Mouse (Mus musculus): ENCODE measurements around the gene Mvb12b.

Mvb12b gene

DNA sequence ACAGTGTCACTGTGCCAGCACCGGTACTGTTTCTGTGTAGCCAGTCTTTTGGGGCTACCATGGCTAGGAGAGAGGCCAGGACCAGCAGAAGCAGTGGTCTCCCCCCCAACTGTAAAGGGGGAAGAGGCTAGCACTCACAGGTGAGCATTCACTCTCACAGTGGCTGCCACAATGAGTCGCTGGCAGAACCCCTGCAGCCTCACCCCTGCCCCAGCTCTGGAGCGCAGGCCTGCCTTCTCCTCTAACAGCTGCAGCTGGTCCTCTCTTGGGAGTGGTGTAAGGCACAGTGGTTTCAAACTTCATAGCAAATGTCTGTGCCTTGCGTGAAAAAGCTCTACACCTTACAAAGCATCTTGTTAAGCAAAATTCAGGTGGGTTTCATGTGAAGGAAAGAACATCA is 70.7 kb downstream of the Mvb12b start:
- no peak for DNase-seq (ENCODE audit: low spot score in 2 of 2)

DNA sequence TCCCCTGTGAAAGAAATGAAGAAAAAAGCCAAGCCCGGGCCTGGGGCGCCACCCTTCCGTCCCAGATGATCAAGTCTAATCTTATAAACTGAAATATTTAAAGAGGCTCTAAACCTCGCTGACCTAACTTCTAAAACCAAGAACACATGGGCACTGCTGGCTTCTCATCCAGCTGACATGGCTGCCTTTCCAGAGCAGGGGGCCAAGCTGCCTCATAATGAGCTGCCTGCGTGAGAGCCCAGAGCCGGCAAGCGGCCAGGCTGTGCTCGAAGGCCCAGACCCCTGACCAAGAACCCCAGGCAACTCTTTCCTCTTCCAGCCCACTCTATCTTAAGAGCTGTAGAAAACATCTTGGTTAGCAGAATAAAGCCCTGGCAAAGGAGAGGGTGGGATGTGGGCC is 73.2 kb downstream of the Mvb12b start:
- DNase-seq (ENCODE audit: low spot score in 2 of 2), result no peak

DNA sequence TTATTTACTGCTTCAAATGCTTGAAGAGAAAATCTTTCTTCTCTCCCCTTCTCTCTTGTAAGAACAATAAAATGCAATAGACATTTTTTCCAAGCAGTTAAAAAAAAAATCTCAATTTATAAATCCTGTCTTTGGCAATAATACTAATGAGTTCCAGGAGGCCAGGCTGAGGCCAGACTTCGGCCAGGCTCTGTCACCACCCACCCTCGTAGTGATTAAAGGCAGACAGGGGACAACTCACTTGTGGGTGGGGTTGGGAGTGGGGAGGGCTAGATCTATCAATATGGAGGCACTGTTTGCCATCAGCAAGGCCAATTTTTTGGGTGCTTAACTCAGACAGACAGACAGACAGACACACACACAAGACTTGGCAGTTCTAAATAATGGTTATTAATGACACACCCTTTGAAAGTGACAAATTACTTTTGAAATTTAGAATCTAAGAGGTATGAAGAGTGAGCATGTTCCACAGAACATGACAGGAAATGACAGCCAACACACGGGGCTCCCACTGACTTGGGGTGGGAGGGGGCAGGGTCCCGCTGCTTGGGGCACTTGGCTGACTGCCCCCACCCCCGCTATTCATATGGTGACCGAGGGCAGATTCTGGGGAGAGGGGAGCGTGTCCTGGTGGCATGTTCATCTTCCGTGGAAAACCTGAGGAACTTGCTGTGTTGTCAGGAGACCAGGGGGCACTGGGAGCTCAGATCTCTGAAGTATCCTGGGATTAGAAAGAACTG is 74.1 kb downstream of the Mvb12b start:
- no peak for DNase-seq (ENCODE audit: low spot score in 2 of 2)

DNA sequence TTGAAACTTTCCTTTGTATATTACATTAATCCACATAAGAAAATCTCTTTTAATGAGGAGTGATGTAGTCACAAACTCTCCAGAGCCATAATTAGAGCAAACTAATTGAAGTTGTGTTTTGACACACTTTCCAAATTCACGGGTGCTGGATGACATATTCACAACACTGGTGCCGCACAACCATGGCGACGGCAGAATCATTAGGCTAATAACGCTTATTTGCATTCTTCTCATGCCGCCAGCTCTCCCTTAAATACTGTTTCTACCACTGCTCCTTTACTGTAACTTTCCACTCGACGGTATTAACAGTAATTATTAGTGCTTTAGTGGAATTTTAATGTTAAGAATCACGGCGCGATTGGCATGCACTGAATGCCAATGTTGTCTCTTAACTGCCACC is 74.8 kb downstream of the Mvb12b start:
- no peak for DNase-seq (ENCODE audit: low spot score in 2 of 2)

DNA sequence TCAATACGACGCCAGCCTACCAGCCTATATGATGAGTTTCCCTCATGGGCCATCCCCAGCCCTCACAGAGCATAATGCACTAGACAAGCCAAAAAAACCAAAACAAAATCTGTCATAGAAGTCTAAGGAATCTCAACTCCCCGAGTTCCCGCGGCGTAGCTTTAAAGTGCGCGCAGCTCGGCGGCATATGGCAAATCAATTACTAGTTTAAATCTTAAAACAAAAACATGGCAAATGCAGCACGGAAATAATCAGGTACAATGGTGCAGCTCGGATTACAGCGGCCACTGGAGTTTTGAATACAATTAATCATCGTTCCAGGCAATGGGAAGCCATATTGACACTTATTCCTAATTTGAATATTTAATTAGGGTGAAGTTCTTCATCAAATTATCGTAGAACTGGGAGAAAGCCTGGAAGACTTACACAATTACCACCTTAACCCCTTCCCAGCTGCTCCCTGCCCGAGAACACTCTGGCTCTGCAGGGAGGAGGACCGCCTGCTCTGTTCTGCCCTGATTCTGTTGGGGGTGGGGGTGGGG is 76.3 kb downstream of the Mvb12b start:
- DNase-seq (ENCODE audit: low spot score in 2 of 2), result no peak

DNA sequence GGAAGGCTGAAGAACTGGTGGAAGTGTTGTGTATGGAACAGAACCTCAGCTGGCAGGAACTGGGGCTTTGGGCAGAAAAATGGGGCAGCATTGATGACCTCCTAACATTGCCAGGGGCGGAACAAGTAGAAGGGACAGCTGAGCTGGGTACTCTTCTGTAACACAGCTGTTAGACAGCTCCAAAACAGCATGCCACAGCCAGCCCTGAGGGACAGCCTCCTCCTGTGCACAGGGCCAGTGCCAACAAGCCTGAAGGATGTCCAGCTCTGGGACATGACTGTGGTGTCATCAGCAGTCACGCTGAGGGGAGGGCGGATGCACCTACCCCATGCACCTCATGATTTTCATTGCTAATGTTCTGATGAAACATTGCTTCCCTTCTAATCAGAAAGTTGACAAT is 78.7 kb downstream of the Mvb12b start:
- no peak for DNase-seq (ENCODE audit: low spot score in 2 of 2)

DNA sequence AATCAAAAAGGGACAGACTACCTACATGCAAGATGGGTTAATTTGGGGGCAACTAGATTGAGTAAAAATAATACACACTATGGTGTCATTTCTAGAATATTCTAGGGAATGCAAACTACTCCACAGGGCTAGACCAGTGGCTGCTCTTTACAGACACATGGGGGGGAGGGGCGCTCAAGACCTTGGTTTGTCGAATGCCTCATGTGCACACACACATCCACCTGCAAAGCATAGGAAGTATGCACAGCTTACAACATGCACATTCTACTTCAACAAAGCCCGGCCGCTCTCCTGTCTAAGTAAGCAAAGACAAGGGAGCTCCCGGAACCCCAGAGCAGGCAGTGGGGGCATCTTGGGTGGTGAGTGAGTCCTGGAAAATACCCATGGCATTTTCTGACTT is 79.7 kb downstream of the Mvb12b start:
- peak in 1 of 2 experiments; percentile 38 for DNase-seq (ENCODE audit: low spot score in 2 of 2)

DNA sequence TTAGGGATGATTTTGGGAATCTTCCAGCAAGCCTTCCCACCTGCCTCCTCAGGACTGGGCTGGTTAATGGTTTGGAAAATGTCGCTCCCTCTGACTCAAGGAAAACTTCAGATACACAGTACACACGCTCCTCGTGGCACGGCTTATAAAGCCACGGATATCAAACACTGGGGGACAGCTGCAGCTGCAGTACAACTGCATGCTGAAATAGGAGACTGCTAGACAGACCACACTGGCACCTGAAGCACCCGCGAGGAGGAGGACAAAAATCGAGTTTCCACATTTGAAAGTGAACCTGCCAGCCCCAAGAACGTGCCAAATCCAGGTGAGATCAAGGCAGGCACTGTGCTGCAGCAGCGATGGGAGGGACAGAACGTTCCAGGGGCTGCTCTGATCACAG is 82.1 kb downstream of the Mvb12b start:
- DNase-seq (ENCODE audit: low spot score in 2 of 2), result no peak

DNA sequence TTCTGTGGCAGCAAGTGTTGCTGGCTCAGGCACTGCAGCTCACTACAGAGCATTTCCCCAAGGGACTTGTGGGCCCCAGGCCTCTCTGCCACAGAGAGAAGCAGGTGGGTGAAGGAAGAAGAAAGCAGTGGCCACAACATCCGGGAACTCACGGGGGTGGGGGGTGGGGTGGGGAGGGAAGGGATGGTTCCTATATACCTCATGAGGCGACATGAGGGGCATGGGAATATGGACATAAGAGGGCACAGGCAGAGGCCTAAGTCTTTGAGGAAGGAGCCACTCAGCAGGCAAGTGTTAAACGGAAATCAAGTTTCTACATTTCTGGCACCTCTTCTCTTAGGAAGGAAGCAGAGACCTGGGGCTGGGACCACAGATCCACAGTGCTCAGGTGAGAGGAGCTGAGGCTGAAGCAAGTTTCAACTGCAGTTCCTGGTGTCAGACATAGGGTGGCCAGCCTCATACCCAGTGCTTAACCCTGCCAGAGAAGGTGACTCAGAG is 84.0 kb downstream of the Mvb12b start:
- DNase-seq (ENCODE audit: low spot score in 2 of 2), result peak in 1 of 2 experiments; percentile 66

DNA sequence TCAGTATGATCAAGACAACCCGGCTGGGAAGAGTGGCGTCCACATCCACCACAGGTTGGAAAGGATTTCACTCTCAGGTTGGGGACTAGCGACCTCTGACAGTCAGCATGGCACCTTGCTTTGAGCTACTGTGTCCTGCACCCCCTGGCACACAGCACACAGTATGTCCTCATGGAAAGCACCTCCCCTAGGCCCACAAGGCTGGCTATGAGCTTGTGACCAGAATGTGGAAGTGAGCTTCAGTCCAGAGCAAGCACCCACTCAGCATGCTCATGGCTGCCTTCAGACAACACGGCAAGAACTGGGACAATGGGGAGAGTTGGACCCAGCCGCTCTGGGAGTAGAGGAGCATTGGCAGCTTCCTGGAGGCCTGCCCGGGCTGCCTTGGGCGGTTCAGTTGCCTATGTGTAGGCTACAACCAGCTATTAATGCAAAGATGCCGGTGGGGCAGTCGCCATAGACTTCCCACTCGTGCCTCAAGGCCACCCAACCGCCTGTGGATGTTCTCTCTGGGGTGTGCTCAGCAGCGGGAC is 84.6 kb downstream of the Mvb12b start:
- peak in 1 of 2 experiments; percentile 35 for DNase-seq (ENCODE audit: low spot score in 2 of 2)

DNA sequence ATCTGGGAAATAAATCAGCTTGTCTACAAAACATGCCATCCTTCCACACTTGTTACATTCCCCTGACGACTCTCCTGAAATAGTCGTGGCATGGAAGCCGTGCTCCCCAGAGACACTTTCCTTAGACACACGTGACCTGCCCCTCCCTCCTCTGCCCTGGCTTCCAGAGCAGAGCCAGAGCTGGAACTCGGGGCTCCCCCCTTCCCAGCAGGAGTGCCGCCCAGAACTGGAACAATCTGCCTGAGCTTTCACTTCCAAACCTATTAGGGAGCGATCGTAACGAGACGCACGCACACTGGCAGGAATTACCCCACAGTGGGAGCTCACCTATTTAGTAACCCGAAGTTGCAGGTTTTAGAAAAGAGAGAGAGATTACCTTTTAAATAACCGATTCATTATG is 86.0 kb downstream of the Mvb12b start:
- DNase-seq (ENCODE audit: low spot score in 2 of 2), result no peak

DNA sequence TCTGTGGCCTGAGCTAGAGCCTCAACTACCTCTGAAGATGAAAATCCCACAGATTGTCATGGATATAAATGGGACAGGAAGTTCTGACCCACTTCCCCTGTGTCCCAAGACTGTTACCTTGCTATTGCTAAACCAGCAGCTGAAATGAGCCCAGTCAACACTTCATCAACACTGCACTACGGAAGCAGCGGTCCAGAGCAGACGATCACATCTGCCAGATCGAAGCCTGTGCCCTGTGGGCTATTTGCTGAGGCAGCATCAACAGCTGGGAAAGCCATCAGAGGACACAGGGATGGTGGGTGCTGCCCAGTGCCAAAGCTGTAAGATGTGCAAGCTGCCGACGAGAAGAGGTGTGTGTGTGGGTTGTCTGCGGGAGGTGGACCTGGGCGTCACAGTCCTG is 86.4 kb downstream of the Mvb12b start:
- no peak for DNase-seq (ENCODE audit: low spot score in 2 of 2)

DNA sequence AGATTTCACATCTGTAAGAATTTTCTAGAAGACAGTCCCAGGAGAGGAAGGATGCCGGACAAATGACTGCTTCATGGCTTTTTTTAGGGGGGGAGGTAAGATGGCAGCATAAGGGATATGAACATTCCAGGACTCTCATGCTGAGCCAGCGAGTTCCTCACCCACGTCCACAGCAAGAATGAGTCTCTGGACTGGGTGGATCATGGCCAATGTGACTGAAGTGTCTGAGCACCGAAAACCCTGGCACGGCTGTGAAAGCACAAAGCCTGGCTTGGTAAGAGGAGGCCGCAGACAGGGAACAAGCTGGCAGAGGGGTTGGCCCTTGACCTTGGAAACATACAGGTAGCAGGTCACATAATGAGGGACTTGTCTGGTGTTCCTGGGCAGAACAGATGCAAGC is 87.5 kb downstream of the Mvb12b start:
- DNase-seq (ENCODE audit: low spot score in 2 of 2), result no peak

DNA sequence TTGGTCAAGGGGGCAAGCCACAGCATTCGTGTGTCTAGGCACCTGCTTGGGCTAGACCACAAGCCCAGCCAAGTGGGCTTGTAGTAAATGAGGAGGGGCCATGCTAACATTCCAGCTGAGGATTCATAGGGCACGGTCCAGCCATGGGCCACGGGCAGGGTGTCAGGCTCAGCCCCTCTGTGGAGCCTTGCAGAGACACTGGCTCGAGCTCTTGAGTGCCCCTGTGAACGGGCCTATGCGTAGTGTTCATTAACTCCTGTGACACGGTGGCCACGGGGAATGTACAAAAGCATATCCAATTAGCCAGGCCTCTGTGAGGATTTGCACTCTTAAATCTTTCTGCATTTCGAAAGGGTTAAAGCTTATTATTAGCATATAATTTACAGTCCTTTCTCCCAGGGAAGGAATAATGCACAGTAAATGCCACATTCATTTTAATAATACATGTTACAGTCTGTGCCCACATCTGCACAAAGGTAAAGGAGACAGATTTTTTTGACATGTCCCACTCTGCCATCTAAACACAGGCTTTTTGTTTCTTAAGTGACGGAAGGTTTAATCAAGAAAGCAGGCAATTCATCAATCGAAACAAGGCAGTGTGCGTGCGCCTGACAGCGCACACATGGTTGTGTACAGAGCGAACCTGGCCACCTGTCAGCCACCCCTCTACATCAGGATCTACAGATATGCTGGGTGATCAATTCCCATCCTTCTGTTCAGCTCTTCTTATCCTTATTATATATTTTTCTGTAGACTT is 91.9 kb downstream of the Mvb12b start:
- no peak for DNase-seq (ENCODE audit: low spot score in 2 of 2)

DNA sequence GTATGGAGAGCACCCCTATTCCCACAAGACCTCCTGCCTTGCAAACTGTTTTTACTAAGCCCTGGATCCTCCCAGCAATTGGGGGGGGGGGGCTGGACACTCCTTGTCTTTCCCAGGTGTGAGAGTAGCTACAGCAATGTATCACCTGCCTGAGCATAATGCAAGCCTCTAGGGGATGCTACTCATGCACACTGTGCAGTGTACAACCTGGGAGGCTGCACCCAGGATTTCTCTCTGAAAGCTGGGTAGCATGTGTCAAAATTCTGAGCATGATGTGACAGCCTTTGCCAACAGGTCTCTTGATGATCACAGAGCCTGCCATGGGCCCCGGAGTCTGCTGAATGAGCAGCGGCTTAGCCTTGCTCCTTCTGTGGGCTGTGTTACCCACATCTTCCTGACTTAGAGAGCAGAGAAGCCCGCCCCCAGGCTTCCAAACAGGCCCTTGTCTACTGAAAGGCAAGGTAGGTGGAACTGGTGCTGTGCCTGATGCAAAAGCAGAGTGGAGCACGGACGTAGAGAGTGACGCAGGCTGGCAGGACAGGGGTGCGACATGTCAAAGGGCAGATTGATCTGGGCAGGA is 92.7 kb downstream of the Mvb12b start:
- DNase-seq (ENCODE audit: low spot score in 2 of 2), result no peak

DNA sequence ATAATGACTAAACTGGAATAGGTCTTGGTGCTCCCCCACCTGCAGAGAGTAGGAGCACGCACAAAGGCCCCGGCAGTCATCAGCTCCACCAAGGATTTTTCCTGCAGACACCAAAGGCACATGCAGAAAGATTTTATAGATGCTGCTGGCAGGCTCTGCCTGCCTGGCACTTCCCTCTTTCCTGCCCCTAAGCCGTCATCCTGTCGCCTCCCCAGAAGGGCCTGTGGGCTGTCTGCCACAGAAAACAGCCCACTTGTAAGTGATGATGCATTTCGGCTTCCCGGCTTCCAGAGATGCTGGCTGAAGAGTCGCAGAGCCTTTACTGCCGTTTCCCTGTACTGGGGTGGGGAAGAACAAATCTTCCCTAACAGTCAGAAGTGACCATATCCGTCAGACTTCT is 93.3 kb downstream of the Mvb12b start:
- no peak for DNase-seq (ENCODE audit: low spot score in 2 of 2)

DNA sequence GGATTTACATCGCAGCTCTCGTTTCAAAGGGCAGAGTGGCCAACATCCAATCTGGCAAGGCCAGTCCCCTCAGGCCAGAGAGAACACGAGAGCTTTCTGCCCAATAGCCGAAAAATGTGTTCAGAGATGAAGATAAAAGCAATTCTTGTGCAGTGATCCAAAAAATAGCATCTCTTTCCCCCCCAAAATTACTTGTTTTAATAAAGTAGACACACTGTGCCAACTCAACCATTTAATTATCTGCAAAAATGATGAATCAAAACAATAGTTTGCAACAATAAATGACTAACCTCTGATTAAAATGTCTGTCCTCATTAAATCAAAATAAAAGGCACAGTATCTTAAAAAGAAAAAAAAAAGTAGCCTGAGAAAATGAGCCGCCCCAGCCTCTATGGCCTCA is 97.4 kb downstream of the Mvb12b start:
- no peak for DNase-seq (ENCODE audit: low spot score in 2 of 2)

DNA sequence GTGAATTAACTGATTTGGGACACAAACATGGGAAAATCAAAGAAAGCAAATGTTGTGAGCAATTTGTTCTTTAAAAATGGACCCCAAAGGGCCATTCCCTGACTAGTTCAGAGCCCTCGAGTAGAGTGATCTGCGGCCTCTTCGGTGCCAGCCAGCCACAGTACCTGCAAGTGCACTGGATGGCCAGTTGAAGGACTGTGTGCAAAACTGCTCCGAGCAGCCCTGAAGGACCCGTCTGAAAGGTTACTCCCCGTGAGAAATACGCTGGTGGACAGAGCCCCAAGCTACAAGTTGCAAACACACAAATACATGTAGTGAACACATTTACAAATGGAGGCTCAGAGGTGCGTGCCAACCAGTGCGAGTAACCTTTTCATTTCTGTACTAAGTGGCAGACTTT is 98.0 kb downstream of the Mvb12b start:
- DNase-seq (ENCODE audit: low spot score in 2 of 2), result no peak

DNA sequence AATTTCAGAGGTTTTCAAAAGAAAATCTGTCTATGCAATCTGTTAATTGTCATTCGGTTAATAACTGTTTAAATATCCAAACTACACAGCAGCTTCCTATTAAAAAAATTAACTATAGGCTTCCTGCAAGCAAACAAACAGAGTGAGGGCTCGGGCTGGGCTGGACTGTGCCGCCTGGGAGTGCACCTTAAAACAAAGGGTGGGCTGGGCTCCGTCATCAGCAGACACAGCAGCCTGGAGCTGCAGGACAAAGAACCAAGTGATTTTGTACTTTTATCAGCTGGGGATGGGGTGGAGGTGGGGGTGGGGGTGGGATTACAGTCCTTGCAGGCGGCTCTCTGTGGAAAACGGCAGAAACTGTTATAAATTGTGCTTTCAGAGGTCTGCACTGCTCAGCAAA is 98.5 kb downstream of the Mvb12b start:
- DNase-seq (ENCODE audit: low spot score in 2 of 2), result no peak

DNA sequence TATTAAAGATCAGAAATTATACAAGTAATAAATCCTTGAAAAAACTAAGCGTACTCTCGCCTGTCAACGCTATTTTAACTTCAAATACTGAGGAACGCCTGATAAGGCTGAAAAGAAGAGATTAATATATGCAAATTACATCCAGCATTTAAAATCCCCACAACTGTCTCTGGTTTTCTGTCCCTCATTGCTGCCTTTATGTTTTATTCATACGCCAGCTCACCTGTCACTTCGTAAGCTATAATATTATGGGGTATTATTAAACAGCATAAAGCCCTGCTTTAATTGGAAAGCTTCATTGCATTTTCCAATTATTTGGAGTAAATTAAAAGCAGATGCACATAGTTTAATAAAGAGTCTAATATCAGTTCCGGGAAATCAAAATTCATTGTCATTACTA is 98.9 kb downstream of the Mvb12b start:
- DNase-seq (ENCODE audit: low spot score in 2 of 2), result no peak

DNA sequence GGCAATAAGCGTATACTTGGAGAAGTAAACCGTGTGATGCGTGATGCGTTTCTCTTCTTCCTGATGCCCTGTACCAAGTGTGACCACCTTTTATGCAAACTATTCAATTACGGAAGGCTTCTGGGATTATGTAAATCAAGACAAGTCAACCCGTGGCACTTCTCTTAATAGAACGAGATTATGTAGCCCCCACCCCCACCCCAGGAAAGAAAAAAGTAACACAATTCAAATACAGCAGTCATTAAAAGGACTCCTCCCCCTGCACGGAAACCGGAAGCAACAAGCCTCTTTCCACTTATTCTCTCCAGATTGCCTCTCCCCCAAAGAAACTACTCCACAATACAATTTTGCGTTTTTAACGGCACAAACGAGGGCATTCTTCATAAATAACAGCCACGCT is 99.6 kb downstream of the Mvb12b start:
- no peak for DNase-seq (ENCODE audit: low spot score in 2 of 2)

DNA sequence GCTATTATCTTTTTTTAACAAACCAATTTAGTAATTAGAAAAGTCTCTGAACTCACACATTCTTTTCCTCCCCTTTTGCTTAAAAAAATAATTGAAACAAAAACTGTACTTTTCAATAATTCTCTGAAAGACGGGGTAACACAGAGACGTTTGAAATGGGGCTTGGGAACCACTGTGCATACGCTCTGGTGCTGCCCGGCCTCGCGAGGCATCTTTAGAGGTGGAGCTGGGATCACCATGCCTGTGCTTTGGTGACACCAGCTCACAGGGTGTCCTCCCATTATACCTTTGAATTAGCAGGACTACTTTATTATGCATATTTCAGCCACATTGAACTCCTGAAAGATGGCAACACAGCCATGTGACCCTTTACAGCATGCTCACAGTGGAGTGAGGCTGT is 101.7 kb downstream of the Mvb12b start:
- DNase-seq (ENCODE audit: low spot score in 2 of 2), result no peak

Measured in spleen, postnatal 10 days (tissue).